Mouse (Mus musculus) brain, embryonic 14.5 days (tissue): ENCODE measurements around the gene Hibch. TPM values are rescaled to one million over a fixed set of nuclear protein-coding genes. Genes with fewer than 3 reads are reported as not detected.

Experiments
- DNase-seq: peaks from one replicate; pipeline ENCODE4 v3.0.0-alpha.2; 2011; ENCODE audit warnings: low read depth
- CTCF ChIP-seq: fragments of 200-500 bp; IDR thresholded peaks from 2 replicates; pipeline ENCODE4 v1.5.1; 2012; ENCODE audit warnings: inconsistent platforms, mild to moderate bottlenecking, moderate library complexity, borderline replicate concordance; ENCODE audit not compliant: insufficient read depth, insufficient read length; ENCODE audit errors: extremely low read depth
- POLR2A ChIP-seq: fragments of 200-500 bp; IDR thresholded peaks from 2 replicates; pipeline ENCODE4 v1.6.1; 2012; ENCODE audit warnings: mild to moderate bottlenecking, inconsistent platforms, borderline replicate concordance; ENCODE audit not compliant: poor library complexity, insufficient read depth, insufficient read length, severe bottlenecking; ENCODE audit errors: extremely low read depth
- polyA plus RNA-seq: library from polyadenylated mRNA; depleted of rRNA; stranded (reverse); fragments of >200 nt; gene quantifications from 2 replicates; pipeline ENCODE4 v1.2.3, GENCODE M21; 2012

The Hibch gene
- polyA plus RNA-seq, 1 experiment: 21.7 TPM

DNA sequence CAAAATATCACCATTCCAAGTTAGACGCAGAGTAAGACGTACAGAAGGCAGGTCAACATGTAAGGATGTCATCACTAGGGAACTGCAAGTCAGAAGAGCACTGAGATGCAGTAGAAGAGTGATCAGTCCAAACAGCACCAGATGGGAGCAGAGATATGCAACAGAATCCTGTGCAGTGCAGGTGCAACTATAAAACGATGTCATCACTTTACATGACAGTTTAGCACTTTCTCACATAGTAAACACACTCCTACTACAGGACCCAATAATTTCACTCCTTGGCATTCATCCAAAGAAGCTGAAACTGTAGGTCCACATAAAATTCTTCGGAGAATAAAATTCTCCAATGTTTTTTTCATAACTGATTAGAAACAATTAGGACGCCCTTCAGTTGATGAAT is 89.8 kb downstream of the Hibch start:
- TF ChIP-seq POLR2A (no peak), CTCF (no peak)
- DNase-seq: no peak

DNA sequence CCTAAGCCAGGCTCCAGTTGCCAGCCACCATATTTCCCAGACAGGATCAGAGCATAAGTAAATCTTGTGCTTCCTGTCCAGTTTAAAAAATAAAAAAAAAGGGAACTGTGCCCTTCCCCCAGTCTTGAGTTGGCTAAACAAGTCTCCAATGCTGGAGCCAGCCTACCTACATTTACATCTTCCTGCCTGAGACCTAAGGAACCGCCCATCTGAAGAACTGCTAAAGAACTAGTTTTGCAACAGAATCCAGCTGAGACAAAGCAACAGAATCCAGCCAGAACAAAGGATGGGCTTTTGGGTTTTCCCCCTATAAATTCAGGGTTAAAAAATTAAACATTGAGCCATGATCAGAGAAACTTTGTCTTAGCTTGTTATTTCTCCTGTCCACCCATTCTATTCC is 94.3 kb downstream of the Hibch start:
- no peak for DNase-seq
- TF ChIP-seq CTCF (no peak), POLR2A (no peak)

DNA sequence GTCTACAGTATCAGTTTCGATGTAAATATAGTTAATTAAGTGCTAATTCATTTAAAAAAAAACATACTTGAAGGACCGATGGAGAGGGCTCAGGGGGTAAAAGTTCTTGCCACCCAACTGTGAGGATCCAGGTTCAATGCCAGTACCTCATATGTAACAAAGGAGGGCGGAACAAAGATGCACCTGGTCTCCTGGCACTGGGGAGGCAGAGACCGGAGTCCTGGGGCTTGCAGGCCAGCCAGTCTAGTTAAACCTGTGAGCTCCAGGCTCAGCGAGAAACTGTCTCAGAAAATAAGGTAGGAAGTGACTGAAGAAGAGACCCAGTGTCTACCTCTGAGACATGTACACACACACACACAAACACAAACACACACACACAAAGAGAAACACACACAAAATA is 103.2 kb downstream of the Hibch start:
- TF ChIP-seq POLR2A (no peak), CTCF (no peak)
- no peak for DNase-seq

DNA sequence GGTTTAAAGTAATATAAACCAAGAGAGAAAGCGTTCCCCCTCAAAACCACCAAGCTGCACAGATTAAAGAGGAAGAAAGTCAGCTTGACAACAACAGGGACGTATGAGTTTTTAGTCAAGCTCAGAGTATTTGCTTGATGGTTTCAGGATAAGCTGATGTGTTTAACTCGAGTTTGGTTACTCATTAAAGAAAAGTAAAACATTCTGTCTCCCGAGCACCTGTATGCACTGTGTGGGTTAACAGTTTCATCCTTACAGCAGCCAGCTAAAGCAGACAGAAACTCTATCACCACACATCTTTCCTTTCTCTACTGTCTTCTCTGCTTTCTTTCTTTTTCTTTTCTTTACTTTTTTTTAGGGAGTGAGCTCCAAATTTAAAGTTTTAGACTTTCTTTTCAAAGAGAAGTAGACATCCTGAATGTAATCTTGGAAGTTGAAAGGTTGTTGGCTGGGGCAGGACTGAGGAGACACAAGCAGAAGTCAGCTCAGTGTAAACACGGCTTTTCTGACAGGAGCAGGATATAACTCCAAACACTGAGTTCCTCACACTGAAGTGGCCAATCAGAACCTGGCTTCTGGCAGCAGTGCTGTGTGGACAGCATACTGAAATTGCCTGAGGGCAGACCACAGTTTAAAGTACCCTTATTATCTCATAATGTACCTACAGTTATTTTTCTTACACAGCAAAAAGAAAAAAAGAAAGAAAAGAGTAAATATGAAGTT is 106.6 kb downstream of the Hibch start:
- peak; percentile 29 for DNase-seq
- no peak for TF ChIP-seq CTCF
- TF ChIP-seq POLR2A: no peak

DNA sequence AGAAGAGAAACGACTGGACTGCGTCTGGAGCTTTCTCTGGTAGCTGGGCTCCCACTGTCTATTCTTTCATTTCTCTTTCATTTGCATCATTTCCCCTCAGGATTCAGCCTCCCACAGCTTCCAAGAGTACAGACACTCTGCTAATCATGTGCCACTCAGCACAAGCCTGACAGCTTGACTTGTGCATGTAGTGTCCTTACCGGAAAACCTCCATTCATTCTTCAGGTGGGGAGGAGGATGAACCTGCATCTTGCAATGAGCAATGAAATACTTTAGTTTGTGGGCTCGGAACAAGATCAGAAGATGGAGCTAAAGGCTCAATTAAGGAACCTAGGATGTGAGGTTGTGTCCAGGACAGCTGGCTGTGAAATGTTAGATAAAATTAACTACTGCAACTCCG is 107.4 kb downstream of the Hibch start:
- peak; percentile 64 for DNase-seq
- no peak for TF ChIP-seq CTCF
- TF ChIP-seq POLR2A: no peak

DNA sequence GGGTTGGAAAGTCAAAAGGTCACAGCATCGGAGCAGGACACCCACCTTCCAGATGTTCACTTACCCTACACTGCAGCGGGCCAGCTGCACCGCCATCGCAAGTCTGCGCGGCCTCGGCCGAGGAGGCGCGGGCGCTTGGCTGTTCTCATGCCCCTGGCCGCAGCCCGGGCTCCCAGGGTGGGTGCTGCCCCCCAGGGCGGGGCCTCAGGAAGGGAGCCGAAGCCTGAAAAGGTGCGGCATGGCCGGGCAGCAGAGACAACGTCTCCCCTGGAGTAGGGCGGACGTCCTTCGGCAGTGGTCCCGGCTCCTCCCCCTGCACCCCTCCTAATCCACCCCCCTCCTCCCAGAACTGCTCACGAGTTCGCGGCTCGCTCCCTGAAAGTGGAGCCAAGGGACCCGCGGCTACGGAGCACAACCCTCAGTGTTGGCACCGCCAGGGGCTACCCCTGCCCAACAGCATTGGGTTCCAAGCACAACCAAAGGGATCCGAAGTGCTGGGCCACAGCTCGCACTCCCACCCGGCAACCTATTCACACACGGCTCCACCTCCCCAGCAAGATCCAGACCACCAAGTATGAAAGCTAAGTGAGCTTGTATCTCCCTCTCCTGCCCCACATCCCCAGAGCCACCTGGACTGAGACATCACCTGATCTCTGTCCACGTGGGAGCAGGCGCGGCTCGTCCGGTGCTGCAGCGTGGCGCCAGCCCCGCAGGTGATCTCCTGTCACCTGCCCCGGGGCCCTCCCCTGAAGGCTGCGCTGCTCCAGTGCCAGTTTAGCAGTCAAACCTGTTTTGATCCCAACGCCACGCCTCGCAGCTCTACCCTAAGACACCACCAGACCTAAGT is 108.0 kb downstream of the Hibch start:
- TF ChIP-seq POLR2A (no peak), CTCF (no peak)
- peak; percentile 36 for DNase-seq

DNA sequence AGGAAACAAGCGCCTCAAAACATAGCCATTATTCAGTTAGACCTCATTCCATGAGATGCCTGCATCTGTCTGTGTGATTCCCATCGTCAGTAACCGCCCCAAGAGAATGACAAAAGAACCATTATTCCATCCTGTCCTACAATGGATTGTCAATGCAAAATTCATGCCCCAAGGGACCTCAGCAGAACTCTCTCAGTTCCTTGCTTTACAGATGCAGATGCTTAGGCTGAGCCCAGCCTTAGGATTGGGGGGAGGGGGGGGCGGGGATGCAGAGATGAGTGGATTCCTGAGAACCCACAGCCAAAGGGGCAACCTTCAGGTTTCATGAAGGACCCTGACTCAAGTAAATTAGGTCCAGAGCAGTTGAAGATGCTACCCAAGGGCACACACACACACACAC is 108.8 kb downstream of the Hibch start:
- DNase-seq: peak; percentile 26
- no peak for TF ChIP-seq CTCF
- TF ChIP-seq POLR2A: no peak

DNA sequence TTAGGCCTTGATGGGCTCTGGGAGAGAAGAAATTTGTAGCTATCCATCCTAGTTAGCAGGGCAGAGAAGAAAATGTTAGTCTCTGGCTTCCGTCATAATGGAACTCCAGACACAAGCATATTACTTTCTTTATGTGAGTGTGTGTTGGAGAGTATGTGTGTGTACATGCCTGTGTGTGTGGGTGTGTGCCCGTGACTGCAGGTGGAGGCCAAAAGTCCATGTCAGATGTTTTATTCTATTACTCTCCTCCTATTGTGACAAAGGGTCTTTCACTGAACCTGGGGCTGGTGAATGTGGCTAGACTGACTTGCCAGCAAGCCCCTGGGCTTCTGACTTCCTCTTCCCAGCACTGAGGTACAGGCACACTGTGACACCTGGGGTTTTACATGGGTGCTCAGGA is 109.7 kb downstream of the Hibch start:
- TF ChIP-seq CTCF: no peak
- TF ChIP-seq POLR2A: no peak
- DNase-seq: no peak

DNA sequence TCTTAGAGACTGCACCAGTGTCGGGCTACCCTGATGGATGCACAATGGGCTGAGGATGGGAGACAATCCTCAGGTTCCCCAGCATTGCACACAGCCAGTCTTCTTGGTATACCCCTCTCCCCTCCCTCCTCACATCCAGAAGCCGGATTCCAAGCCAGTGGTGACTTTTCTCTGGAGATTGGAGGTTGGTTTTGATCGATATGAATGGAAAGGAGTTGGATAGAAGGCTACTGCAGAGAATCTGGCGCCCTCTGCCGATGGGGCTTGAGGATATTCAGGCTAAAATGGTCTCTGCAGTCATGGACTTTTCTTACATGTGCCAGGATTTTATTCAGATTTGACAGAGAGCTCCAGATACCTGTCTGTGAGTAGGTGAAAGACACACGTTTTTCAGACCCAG is 110.4 kb downstream of the Hibch start:
- TF ChIP-seq CTCF (peak; percentile 46; the same call in 1 of the 2 replicates), POLR2A (no peak)
- peak; percentile 31 for DNase-seq

DNA sequence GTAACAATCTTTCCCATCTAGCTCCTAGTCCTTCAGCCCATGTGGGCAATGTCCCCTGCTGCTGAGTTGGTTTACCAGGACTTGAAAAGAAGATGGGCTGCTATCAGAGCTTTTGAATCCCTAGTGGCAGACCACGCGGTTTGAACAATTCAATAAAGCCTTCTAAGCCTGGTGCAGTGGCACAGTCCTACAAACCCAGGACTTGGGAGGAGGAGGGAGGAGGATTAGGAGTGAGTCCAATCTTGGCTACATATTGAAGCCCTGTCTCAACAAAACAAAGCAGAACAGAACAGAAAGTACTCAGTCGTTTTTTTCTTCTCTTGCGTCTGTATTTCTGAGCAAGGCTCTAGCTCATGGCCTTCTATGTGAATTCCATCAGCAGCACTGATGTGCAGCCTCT is 112.0 kb downstream of the Hibch start:
- TF ChIP-seq CTCF (no peak), POLR2A (no peak)
- DNase-seq: peak; percentile 11

DNA sequence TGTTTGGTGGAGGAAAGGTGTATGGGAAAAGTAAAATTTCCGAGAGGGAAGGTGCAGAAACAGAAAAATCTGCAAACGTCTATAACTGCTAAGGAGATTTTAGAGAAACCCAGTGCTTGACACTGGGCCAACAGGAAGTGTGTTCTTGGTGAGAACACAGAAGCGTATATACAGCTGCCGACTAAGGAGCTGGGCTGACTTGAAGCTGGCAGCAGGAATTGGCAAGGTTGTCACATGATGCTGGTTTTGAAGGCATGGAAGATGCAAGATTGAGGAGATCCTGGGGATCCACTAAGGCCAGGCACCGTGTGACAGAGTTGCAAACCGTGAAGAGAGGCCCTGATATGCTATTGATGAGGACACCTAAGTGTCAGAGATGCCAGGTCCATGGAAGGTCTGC is 115.5 kb downstream of the Hibch start:
- DNase-seq: no peak
- TF ChIP-seq CTCF (no peak), POLR2A (no peak)
